Mouse (Mus musculus) brain, embryonic 14.5 days (tissue): ENCODE measurements around the gene Gripap1.

Experiments used
- CTCF ChIP-seq: fragments of 200-500 bp; IDR thresholded peaks from 2 replicates; pipeline ENCODE4 v1.5.1; 2012; ENCODE audit warnings: inconsistent platforms, mild to moderate bottlenecking, moderate library complexity, borderline replicate concordance; ENCODE audit not compliant: insufficient read depth, insufficient read length; ENCODE audit errors: extremely low read depth
- POLR2A ChIP-seq: fragments of 200-500 bp; IDR thresholded peaks from 2 replicates; pipeline ENCODE4 v1.6.1; 2012; ENCODE audit warnings: mild to moderate bottlenecking, inconsistent platforms, borderline replicate concordance; ENCODE audit not compliant: poor library complexity, insufficient read depth, insufficient read length, severe bottlenecking; ENCODE audit errors: extremely low read depth

- TF ChIP-seq CTCF (no peak), POLR2A (no peak)
Observed at GRCm38 (mm10) chrX:7864551-7864950, 75.0 kb downstream of the Gripap1 start.
